Mouse (Mus musculus): ENCODE data around the gene S1pr5. TPM values are rescaled to one million over a fixed set of nuclear protein-coding genes. Genes with fewer than 3 reads are reported as not detected.

The S1pr5 gene
- total RNA-seq, 1 experiment from 2014 or later, result 5.9 TPM

Other genes starting within 250 kb of the S1pr5 start
- 26.6 and 30.0 TPM in 2 replicates for gene Mrpl4, start 245.7 kb downstream of the S1pr5 start, total RNA-seq (2017)
- gene Icam1, start 232.5 kb downstream of the S1pr5 start, total RNA-seq (2017), result 34.6 and 36.9 TPM in 2 replicates
- gene Icam4, start 219.1 kb downstream of the S1pr5 start, total RNA-seq (2017), result not detected in 2 replicates
- gene Icam5, start 216.4 kb downstream of the S1pr5 start, total RNA-seq (2017), result 0.12 TPM in 1 of 2 replicates, not detected in the other
- gene Zglp1, start 181.3 kb downstream of the S1pr5 start, total RNA-seq (2017), result not detected in 2 replicates
- 0.23 and 0.25 TPM in 2 replicates for gene Gm49373, start 175.3 kb downstream of the S1pr5 start, total RNA-seq (2017)
- gene Fdx1l, start 174.8 kb downstream of the S1pr5 start, total RNA-seq (2017), result 11.1 and 15.7 TPM in 2 replicates
- 4.7 TPM in 2 replicates for gene Gm38431, start 156.4 kb downstream of the S1pr5 start, total RNA-seq (2017)
- 15.0 and 15.4 TPM in 2 replicates for gene Raver1, start 156.4 kb downstream of the S1pr5 start, total RNA-seq (2017)
- 30.4 and 32.4 TPM in 2 replicates for gene Tyk2, start 117.2 kb downstream of the S1pr5 start, total RNA-seq (2017)
- gene Cdc37, start 98.5 kb downstream of the S1pr5 start, total RNA-seq (2017), result 117 and 133 TPM in 2 replicates
- gene Pde4a, start 82.7 kb downstream of the S1pr5 start, total RNA-seq (2017), result 1.5 and 2.6 TPM in 2 replicates
- gene Keap1, start 9.1 kb downstream of the S1pr5 start, total RNA-seq (2017), result 25.0 and 29.5 TPM in 2 replicates
- gene Atg4d, start 16.9 kb upstream of the S1pr5 start, total RNA-seq (2017), result 18.3 and 31.7 TPM in 2 replicates
- gene Kri1, start 39.5 kb upstream of the S1pr5 start, total RNA-seq (2017), result 175 and 178 TPM in 2 replicates
- gene Cdkn2d, start 43.0 kb upstream of the S1pr5 start, total RNA-seq (2017), result 74.5 and 93.6 TPM in 2 replicates
- gene Ap1m2, start 63.9 kb upstream of the S1pr5 start, total RNA-seq (2017), result 7.6 and 13.6 TPM in 2 replicates
- gene Slc44a2, start 72.3 kb upstream of the S1pr5 start, total RNA-seq (2017), result 269 and 279 TPM in 2 replicates
- gene Ilf3, start 119.4 kb upstream of the S1pr5 start, total RNA-seq (2017), result 58.2 and 67.9 TPM in 2 replicates
- 19.4 and 22.7 TPM in 2 replicates for gene Qtrt1, start 163.4 kb upstream of the S1pr5 start, total RNA-seq (2017)
- gene Dnm2, start 176.5 kb upstream of the S1pr5 start, total RNA-seq (2017), result 318 and 340 TPM in 2 replicates